Mouse (Mus musculus): Measurements from ENCODE around the gene Svs4. TPM values are rescaled to one million over a fixed set of nuclear protein-coding genes. Genes with fewer than 3 reads are reported as not detected.
"Not testable (repeated sequence)": the region's sequence is repeated elsewhere in the genome, so short reads cannot be mapped to it uniquely, and the experiment has no call there.

Gene Svs4
- polyA plus RNA-seq (2012; rRNA removed) = 15.6 TPM in 1 of 2 replicates, not detected in the other

DNA sequence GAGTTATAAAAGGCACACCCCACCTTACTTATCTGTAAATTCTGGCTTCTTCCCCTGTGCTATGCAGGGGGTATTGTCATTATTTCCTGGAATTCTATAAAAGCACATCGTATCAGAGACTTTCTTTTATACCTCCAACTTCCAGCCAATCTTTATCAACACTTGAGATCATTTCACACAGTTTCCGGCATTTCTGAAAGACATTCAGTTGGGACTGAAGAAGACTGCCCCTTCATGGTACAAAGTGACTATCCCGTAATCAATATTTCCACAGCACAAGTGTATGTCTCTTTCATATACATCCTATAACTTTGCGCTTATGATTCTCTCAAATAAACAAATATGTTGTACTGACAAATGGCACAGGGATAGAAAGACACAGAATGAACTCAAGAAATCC lies at the start of gene Svs4:
Svs4 (minus strand) TSS at position 101 of the 400 bp plus-strand sequence.
- DNase-seq (ENCODE audit: low read depth) = no peak

- no peak for DNase-seq (ENCODE audit: low read depth)
Observed at GRCm38 (mm10) chr2:164320983-164321382, 42.7 kb upstream of the Svs4 start.

DNA sequence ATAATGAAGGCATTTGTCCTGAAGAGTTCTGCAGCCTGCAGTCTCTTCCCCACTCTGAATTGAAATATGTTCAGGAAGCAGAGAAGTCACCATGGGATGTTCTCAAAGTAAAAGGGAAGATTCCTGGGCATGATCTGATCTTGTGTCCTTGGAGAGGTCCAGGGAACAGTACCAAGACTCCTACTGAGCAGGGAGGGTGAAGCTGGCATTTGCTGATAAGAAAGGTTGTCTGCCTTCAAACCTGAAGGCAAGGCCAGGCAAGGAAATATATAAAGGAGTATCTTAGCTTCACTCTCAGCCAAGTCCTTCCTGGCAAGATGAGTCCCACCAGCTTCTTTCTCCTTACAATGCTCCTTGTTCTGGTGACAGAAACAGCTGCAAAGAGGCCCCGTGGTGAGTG lies 38.2 kb upstream of the Svs4 start, which contains the start of gene Svs6:
Svs6 (plus strand) TSS at position 301 of the 400 bp plus-strand sequence.
- not testable (repeated sequence) for DNase-seq (ENCODE audit: low read depth)

GRCm38 (mm10) chr2:164315460-164315859 lies 37.2 kb upstream of the Svs4 start:
- not testable (repeated sequence) for DNase-seq (ENCODE audit: low read depth)

- DNase-seq (ENCODE audit: low read depth) = no peak
Observed at GRCm38 (mm10) chr2:164312599-164312998, 34.3 kb upstream of the Svs4 start.

- not testable (repeated sequence) for DNase-seq (ENCODE audit: low read depth)
Observed at GRCm38 (mm10) chr2:164288968-164289367, 10.7 kb upstream of the Svs4 start, which contains the start of gene Svs3a. Gene Svs3a, plus strand, starts transcription at chr2:164289268.

- DNase-seq (ENCODE audit: low read depth) = not testable (repeated sequence)
Observed at GRCm38 (mm10) chr2:164256540-164256939, 21.7 kb downstream of the Svs4 start, which contains the start of gene Svs3b. Gene Svs3b, minus strand, starts transcription at chr2:164256640.

GRCm38 (mm10) chr2:164238366-164238765 lies 39.9 kb downstream of the Svs4 start, which contains the start of gene Svs2:
Gene Svs2, minus strand, starts transcription at chr2:164238466.
- DNase-seq (ENCODE audit: low read depth) = no peak

DNA sequence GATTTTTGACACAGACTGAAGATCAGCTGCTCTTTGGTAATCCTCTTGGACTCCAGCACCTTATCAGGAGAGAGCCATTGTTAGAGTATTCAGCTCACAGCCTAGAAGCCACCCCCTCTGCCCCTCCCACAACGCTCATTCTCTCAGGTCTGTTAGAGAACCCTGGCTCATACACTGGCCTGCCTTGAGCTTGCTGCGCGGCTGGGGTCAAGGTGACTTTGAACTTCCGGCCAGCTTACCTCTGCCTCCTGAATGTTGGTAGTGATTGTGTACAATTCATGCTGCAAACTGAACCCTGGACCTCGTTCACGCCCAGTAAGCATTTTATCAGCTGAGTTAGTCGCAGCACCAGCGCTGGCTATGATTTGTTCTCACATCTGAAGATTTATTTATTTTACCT lies 45.6 kb downstream of the Svs4 start:
- DNase-seq (ENCODE audit: low read depth) = no peak

DNA sequence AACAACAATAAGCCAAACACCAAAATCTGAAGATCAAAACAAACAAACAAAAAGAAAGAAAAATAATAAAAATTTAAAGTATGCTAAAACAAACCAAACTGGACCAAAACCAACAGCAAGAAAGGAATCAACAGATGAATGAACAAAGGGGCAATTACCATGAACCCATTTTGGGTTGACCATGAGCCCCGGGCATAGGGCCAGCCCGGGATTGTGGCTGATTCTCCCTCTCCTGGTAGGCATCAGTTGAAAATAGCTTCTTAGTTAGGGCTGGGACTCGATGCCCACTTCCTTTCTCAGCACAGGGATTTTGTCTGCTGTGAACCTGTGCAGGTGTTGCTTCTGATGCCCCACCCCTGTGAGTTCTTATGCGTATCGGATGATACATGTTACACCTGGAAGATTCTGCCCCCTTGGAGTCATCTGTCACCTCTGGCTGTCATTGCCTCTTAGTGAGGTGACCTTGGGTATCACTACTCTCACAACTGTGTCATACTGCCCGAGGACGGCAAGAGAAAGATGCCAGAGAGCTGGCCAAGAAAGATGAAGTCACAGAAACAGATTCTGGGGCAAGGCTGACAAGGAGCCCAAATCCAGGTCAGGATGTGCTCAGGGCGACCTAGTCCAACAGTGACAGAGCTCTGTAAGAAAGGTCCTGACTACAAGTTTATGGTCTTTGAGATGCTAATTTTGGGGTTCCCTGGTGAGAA lies 49.7 kb downstream of the Svs4 start:
- DNase-seq (ENCODE audit: low read depth) = no peak

Other genes with a start within 250 kb of the Svs4 start
- gene Stk4, start 208.1 kb downstream of the Svs4 start, polyA plus RNA-seq (2012; rRNA removed) = 15.0 and 16.1 TPM in 2 replicates
- 46.7 and 59.2 TPM in 2 replicates for gene Tomm34, start 207.3 kb downstream of the Svs4 start, polyA plus RNA-seq (2012; rRNA removed)
- gene Kcns1, start 107.3 kb downstream of the Svs4 start, polyA plus RNA-seq (2012; rRNA removed) = 0.46 and 2.2 TPM in 2 replicates
- gene Wfdc5, start 95.7 kb downstream of the Svs4 start, polyA plus RNA-seq (2012; rRNA removed) = 0.07 TPM in 1 of 2 replicates, not detected in the other
- gene Wfdc12, start 87.9 kb downstream of the Svs4 start, polyA plus RNA-seq (2012; rRNA removed) = 0.81 TPM in 1 of 2 replicates, not detected in the other
- 0.63 and 1.6 TPM in 2 replicates for gene Wfdc15a, start 78.3 kb downstream of the Svs4 start, polyA plus RNA-seq (2012; rRNA removed)
- 420 and 765 TPM in 2 replicates for gene Wfdc15b, start 56.8 kb downstream of the Svs4 start, polyA plus RNA-seq (2012; rRNA removed)
- gene Svs2, start 40.0 kb downstream of the Svs4 start, polyA plus RNA-seq (2012; rRNA removed) = 4.1 TPM in 1 of 2 replicates, not detected in the other
- gene Svs3b, start 21.8 kb downstream of the Svs4 start, polyA plus RNA-seq (2012; rRNA removed) = 0.69 TPM in 1 of 2 replicates, not detected in the other
- 3.0 TPM in 1 of 2 replicates, not detected in the other for gene Svs3a, start 10.8 kb upstream of the Svs4 start, polyA plus RNA-seq (2012; rRNA removed)
- gene Svs6, start 38.3 kb upstream of the Svs4 start, polyA plus RNA-seq (2012; rRNA removed) = 0.27 TPM in 1 of 2 replicates, not detected in the other
- gene Svs5, start 54.3 kb upstream of the Svs4 start, polyA plus RNA-seq (2012; rRNA removed) = 32.6 TPM in 1 of 2 replicates, not detected in the other
- 73.0 and 86.1 TPM in 2 replicates for gene Slpi, start 110.6 kb upstream of the Svs4 start, polyA plus RNA-seq (2012; rRNA removed)
- gene Rbpjl, start 124.7 kb upstream of the Svs4 start, polyA plus RNA-seq (2012; rRNA removed) = 0.03 TPM in 2 replicates
- 0.88 and 1.4 TPM in 2 replicates for gene Matn4, start 126.7 kb upstream of the Svs4 start, polyA plus RNA-seq (2012; rRNA removed)
- 18.0 and 19.6 TPM in 2 replicates for gene Sdc4, start 165.4 kb upstream of the Svs4 start, polyA plus RNA-seq (2012; rRNA removed)
- gene Sys1, start 178.5 kb upstream of the Svs4 start, polyA plus RNA-seq (2012; rRNA removed) = 94.8 and 100 TPM in 2 replicates
- 21.8 and 25.0 TPM in 2 replicates for gene Gm20458, start 182.5 kb upstream of the Svs4 start, polyA plus RNA-seq (2012; rRNA removed)
- not detected in 2 replicates for gene Trp53tg5, start 195.3 kb upstream of the Svs4 start, polyA plus RNA-seq (2012; rRNA removed)
- 24.8 and 29.5 TPM in 2 replicates for gene Dbndd2, start 207.6 kb upstream of the Svs4 start, polyA plus RNA-seq (2012; rRNA removed)
- 97.9 and 128 TPM in 2 replicates for gene Pigt, start 219.1 kb upstream of the Svs4 start, polyA plus RNA-seq (2012; rRNA removed)

Data from gonadal fat pad, adult 2 months (tissue).